Mouse (Mus musculus): ENCODE measurements around the gene Dnajb8. TPM values are rescaled to one million over a fixed set of nuclear protein-coding genes. Genes with fewer than 3 reads are reported as not detected.

Dnajb8 gene
- polyA plus RNA-seq, 1 experiment from 2014 or later: not detected

DNA sequence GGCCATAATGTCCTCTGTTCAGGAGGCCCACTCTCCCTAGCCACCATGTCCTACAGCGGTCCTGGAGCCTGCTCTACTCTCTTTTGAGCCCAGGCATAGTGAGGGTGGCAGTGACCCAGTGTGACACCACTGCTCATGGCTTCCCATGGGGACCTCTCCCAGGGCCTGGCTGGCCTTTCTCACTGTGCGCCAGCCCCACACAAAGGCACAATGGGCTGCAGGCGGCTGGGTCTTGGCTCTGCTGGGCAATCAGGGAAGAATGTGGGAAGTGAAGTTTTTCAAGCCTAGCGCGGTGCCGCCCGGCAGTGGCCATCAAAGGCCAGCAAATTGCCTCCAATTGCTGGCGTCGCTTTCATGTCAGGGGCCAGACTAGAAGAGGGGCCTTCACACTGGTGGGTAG lies 40.1 kb downstream of the Dnajb8 start:
- 63% methylated on average over 9 of the region's 9 CpGs for WGBS
- H3K27ac ChIP-seq (replicated peaks): no peak overlapping the region

GRCm38 (mm10) chr6:88265355-88265754 lies 43.3 kb downstream of the Dnajb8 start:
- H3K9ac ChIP-seq: no peak overlapping the region
- no peak for ATAC-seq (ENCODE audit: extremely low read depth, insufficient number of reproducible peaks, low FRiP score, low TSS enrichment)
- H3K4me2 ChIP-seq: no peak overlapping the region
- no peak overlapping the region for H3K27ac ChIP-seq (replicated peaks)
- H3K36me3 ChIP-seq: no peaks in the 10 kb centered on the region
- H3K4me3 ChIP-seq: no peak overlapping the region
- no peaks in the 10 kb centered on the region for H3K9me3 ChIP-seq
- WGBS: 94% methylated on average over 1 of the region's 1 CpGs
- H3K27me3 ChIP-seq (replicated peaks): no peaks in the 10 kb centered on the region
- H3K4me1 ChIP-seq: peaks cover 17% of the 10 kb centered on the region

More for the DNA sequence above, 40.1 kb downstream of the Dnajb8 start:
- no peak overlapping the region for H3K9ac ChIP-seq
- no peaks in the 10 kb centered on the region for H3K9me3 ChIP-seq
- no peaks in the 10 kb centered on the region for H3K36me3 ChIP-seq
- H3K4me3 ChIP-seq: no peak overlapping the region
- H3K27me3 ChIP-seq (replicated peaks): no peaks in the 10 kb centered on the region
- H3K4me1 ChIP-seq: peaks cover 2% of the 10 kb centered on the region
- ATAC-seq (ENCODE audit: extremely low read depth, insufficient number of reproducible peaks, low FRiP score, low TSS enrichment): 0 out of 2 replicates have a peak, but pooled peaks have one; percentile 24
- no peak overlapping the region for H3K4me2 ChIP-seq

GRCm38 (mm10) chr6:88266055-88266454 lies 44.0 kb downstream of the Dnajb8 start:
- Histone ChIP-seq H3K4me3 (no peak overlapping the region), H3K27me3 (replicated peaks) (no peaks in the 10 kb centered on the region), H3K9me3 (no peaks in the 10 kb centered on the region), H3K36me3 (no peaks in the 10 kb centered on the region), H3K9ac (no peak overlapping the region), H3K4me2 (no peak overlapping the region), H3K4me1 (peaks cover 17% of the 10 kb centered on the region), H3K27ac (replicated peaks) (no peak overlapping the region)
- WGBS: 68% methylated on average over 3 of the region's 3 CpGs
- no peak for ATAC-seq (ENCODE audit: extremely low read depth, insufficient number of reproducible peaks, low FRiP score, low TSS enrichment)

DNA sequence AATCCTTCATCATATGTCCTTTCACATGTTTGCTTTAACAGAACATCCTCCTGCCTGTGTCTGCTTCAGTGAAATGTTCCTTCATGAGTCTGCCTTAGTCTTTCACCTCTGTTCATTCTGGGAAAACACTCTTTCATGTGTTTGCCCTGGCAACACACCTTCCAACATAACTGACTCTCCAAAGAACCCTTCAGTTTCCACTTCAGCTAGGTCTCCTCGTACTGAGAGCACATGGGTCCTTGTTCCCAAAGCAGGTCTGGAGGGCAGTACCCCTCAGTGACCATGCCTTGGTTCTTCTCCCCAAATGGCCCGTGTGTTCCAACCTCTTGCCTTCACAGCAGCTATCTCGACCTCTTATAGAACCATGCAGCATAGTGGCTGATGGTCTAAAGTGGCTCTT lies 45.0 kb downstream of the Dnajb8 start:
- Histone ChIP-seq H3K9me3 (no peaks in the 10 kb centered on the region), H3K4me2 (no peak overlapping the region), H3K27ac (replicated peaks) (no peak overlapping the region), H3K4me1 (peaks cover 21% of the 10 kb centered on the region), H3K27me3 (replicated peaks) (no peaks in the 10 kb centered on the region), H3K4me3 (no peak overlapping the region), H3K9ac (no peak overlapping the region), H3K36me3 (no peaks in the 10 kb centered on the region)
- no peak for ATAC-seq (ENCODE audit: extremely low read depth, insufficient number of reproducible peaks, low FRiP score, low TSS enrichment)
- 51% methylated on average over 3 of the region's 3 CpGs for WGBS

- Histone ChIP-seq H3K4me1 (peaks cover 21% of the 10 kb centered on the region), H3K36me3 (no peaks in the 10 kb centered on the region), H3K27ac (replicated peaks) (no peak overlapping the region), H3K27me3 (replicated peaks) (no peaks in the 10 kb centered on the region), H3K4me3 (no peak overlapping the region), H3K9ac (no peak overlapping the region), H3K4me2 (no peak overlapping the region), H3K9me3 (no peaks in the 10 kb centered on the region)
- ATAC-seq (ENCODE audit: extremely low read depth, insufficient number of reproducible peaks, low FRiP score, low TSS enrichment): no peak
- 42% methylated on average over 2 of the region's 2 CpGs for WGBS
These were observed 45.9 kb downstream of the Dnajb8 start for GRCm38 (mm10) chr6:88267970-88268369.

- H3K9me3 ChIP-seq: no peaks in the 10 kb centered on the region
- H3K27ac ChIP-seq (replicated peaks): no peak overlapping the region
- no peak overlapping the region for H3K4me2 ChIP-seq
- no peak overlapping the region for H3K9ac ChIP-seq
- peaks cover 4% of the 10 kb centered on the region; the same call in 1 of the 2 replicates for H3K4me1 ChIP-seq
- no peak for ATAC-seq (ENCODE audit: extremely low read depth, insufficient number of reproducible peaks, low FRiP score, low TSS enrichment)
- WGBS: 79% methylated on average over 6 of the region's 6 CpGs
- no peaks in the 10 kb centered on the region for H3K36me3 ChIP-seq
- H3K27me3 ChIP-seq (replicated peaks): no peaks in the 10 kb centered on the region
- H3K4me3 ChIP-seq: no peak overlapping the region
These were observed 52.6 kb downstream of the Dnajb8 start for GRCm38 (mm10) chr6:88274623-88275022.

- no peak overlapping the region for H3K27ac ChIP-seq (replicated peaks)
- no peaks in the 10 kb centered on the region for H3K9me3 ChIP-seq
- no peak overlapping the region for H3K9ac ChIP-seq
- no peak overlapping the region for H3K4me2 ChIP-seq
- H3K4me1 ChIP-seq: peaks cover 4% of the 10 kb centered on the region; the same call in 1 of the 2 replicates
- no peaks in the 10 kb centered on the region for H3K36me3 ChIP-seq
- H3K4me3 ChIP-seq: no peak overlapping the region
- 61% methylated on average over 4 of the region's 4 CpGs for WGBS
- no peaks in the 10 kb centered on the region for H3K27me3 ChIP-seq (replicated peaks)
- no peak for ATAC-seq (ENCODE audit: extremely low read depth, insufficient number of reproducible peaks, low FRiP score, low TSS enrichment)
These were observed 54.2 kb downstream of the Dnajb8 start for GRCm38 (mm10) chr6:88276221-88276620.

GRCm38 (mm10) chr6:88277242-88277641 lies 55.2 kb downstream of the Dnajb8 start:
- 86% methylated on average over 4 of the region's 4 CpGs for WGBS
- ATAC-seq (ENCODE audit: extremely low read depth, insufficient number of reproducible peaks, low FRiP score, low TSS enrichment): no peak
- H3K4me1 ChIP-seq: no peaks in the 10 kb centered on the region

GRCm38 (mm10) chr6:88278141-88278540 lies 56.1 kb downstream of the Dnajb8 start:
- WGBS: 84% methylated on average over 2 of the region's 2 CpGs
- Histone ChIP-seq H3K27ac (replicated peaks) (no peak overlapping the region), H3K9ac (no peak overlapping the region), H3K9me3 (no peaks in the 10 kb centered on the region), H3K27me3 (replicated peaks) (no peaks in the 10 kb centered on the region), H3K4me2 (no peak overlapping the region), H3K4me3 (no peak overlapping the region), H3K36me3 (no peaks in the 10 kb centered on the region), H3K4me1 (no peaks in the 10 kb centered on the region)
- no peak for ATAC-seq (ENCODE audit: extremely low read depth, insufficient number of reproducible peaks, low FRiP score, low TSS enrichment)

More at GRCm38 (mm10) chr6:88277242-88277641, 55.2 kb downstream of the Dnajb8 start:
- no peak overlapping the region for H3K27ac ChIP-seq (replicated peaks)
- H3K4me3 ChIP-seq: no peak overlapping the region
- H3K9ac ChIP-seq: no peak overlapping the region
- H3K9me3 ChIP-seq: no peaks in the 10 kb centered on the region
- no peaks in the 10 kb centered on the region for H3K27me3 ChIP-seq (replicated peaks)
- H3K36me3 ChIP-seq: no peaks in the 10 kb centered on the region
- no peak overlapping the region for H3K4me2 ChIP-seq

GRCm38 (mm10) chr6:88290129-88290766 lies 68.2 kb downstream of the Dnajb8 start:
- 0 out of 2 replicates have a peak, but pooled peaks cover 2% of the 10 kb centered on the region for H3K36me3 ChIP-seq
- no peaks in the 10 kb centered on the region for H3K9me3 ChIP-seq
- 80% methylated on average over 6 of the region's 6 CpGs for WGBS
- H3K4me2 ChIP-seq: no peak overlapping the region
- H3K9ac ChIP-seq: no peak overlapping the region
- H3K4me1 ChIP-seq: no peaks in the 10 kb centered on the region
- no peak for ATAC-seq (ENCODE audit: extremely low read depth, insufficient number of reproducible peaks, low FRiP score, low TSS enrichment)
- no peaks in the 10 kb centered on the region for H3K27me3 ChIP-seq (replicated peaks)
- no peak overlapping the region for H3K27ac ChIP-seq (replicated peaks)
- H3K4me3 ChIP-seq: no peak overlapping the region

DNA sequence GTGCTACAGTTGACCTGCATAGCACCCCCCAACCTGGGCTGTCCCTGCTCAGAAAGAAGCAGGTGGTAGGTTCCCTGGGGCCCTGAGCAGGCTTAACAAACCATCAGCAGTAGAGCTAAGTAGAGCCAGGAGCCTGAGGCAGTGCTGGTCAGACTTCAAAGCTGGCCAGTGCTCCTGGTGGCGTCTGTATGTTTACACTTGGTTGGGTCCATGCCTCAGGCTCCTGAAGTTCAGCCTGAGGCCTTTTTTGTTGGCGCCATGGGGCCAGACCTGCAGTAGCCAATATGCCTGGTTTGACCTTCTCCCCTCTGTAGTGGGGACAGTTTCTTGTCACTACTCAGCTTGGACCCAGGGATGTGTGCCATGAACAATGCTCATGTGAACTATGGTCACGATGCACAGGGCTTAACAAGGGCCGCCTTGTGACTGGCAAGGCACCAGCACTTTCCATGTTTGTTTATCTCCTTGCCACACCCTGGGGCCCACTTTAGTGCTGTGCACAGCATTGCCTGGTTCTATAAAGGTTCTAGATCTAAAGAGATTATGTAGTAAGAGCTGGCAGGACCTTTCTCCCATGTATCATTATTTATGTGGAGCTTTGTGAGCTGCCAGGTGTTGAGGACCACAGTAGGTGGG lies 70.3 kb downstream of the Dnajb8 start:
- H3K9ac ChIP-seq: 0 out of 2 replicates have a peak overlapping the region, but pooled peaks have one; percentile 14
- H3K9me3 ChIP-seq: no peaks in the 10 kb centered on the region
- no peak overlapping the region for H3K4me3 ChIP-seq
- H3K4me2 ChIP-seq: no peak overlapping the region
- 74% methylated on average over 4 of the region's 4 CpGs for WGBS
- peaks cover 7% of the 10 kb centered on the region for H3K36me3 ChIP-seq
- H3K27ac ChIP-seq (replicated peaks): no peak overlapping the region
- no peak for ATAC-seq (ENCODE audit: extremely low read depth, insufficient number of reproducible peaks, low FRiP score, low TSS enrichment)
- H3K4me1 ChIP-seq: no peaks in the 10 kb centered on the region
- H3K27me3 ChIP-seq (replicated peaks): no peaks in the 10 kb centered on the region

DNA sequence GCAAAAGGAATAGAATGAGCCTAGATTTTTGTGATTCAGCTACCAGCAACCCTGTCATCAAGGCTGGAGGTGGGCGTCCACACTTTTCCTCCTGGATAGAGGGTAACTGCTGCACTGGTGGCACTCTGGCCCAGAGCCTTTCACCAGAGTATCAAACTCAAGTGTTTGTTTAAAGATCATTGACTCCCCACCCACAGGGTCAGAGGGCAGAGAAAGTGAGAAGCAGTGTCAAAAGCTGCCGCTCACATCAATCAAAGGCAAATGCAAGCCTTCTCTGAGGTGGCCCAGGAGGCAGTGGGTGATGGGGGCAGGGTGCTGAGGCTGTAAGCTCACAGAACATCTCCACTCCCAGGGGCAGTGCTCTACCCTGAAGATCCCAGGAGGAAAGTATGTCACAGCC lies 77.4 kb downstream of the Dnajb8 start:
- no peak overlapping the region for H3K4me2 ChIP-seq
- H3K9me3 ChIP-seq: no peaks in the 10 kb centered on the region
- peaks cover 14% of the 10 kb centered on the region for H3K4me1 ChIP-seq
- no peak overlapping the region for H3K27ac ChIP-seq (replicated peaks)
- H3K27me3 ChIP-seq (replicated peaks): no peaks in the 10 kb centered on the region; the same call in 1 of the 2 replicates
- H3K4me3 ChIP-seq: no peak overlapping the region
- no peak overlapping the region for H3K9ac ChIP-seq
- WGBS: 80% methylated on average over 2 of the region's 2 CpGs
- no peak for ATAC-seq (ENCODE audit: extremely low read depth, insufficient number of reproducible peaks, low FRiP score, low TSS enrichment)
- H3K36me3 ChIP-seq: peaks cover 10% of the 10 kb centered on the region
